Mouse (Mus musculus) olfactory bulb, adult 2 months (tissue): ENCODE measurements around the gene Olfr878.

Experiments used
- CTCF ChIP-seq: fragments of 200-500 bp; IDR thresholded peaks from 2 replicates; pipeline ENCODE4 v1.5.1; 2012; ENCODE audit warnings: low read depth, mild to moderate bottlenecking, low read length, moderate library complexity; ENCODE audit not compliant: insufficient read depth
- POLR2A ChIP-seq: fragments of 200-500 bp; IDR thresholded peaks from 2 replicates; pipeline ENCODE4 v1.6.1; 2012; ENCODE audit warnings: mild to moderate bottlenecking, low read depth, low read length, moderate library complexity; ENCODE audit not compliant: insufficient read depth

DNA sequence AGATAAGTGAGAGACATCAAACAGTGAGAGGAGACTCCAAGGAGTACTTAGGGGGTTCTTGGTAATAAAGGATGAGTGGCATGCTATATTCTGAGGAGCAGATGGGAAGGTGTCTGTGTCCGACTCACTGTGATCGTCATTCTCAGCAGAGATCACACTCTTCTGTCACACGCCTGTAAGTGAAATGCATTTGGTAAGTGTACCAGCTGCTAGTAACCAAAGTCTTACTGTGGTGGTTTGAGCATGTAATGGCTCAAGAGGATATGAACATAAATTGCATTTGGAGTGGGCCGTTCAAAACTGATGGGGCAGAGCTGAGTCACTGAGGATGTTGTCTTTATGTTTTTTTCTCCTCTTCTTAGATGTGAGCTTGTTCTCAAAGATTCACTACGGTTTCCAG, 6.6 kb downstream of the Olfr878 start:
- TF ChIP-seq POLR2A (no peak), CTCF (no peak)
